Mouse (Mus musculus) hindbrain, embryonic 11.5 days (tissue): ENCODE data around the gene Akap6. TPM values are rescaled to one million over a fixed set of nuclear protein-coding genes. Genes with fewer than 3 reads are reported as not detected.

Source experiments
- ATAC-seq: fragments of 200-750 bp; cut with Nextera tagmentation; 2 replicates; pipeline ENCODE4 v1.8.0; 2017; ENCODE audit warnings: mild to moderate bottlenecking, moderate TSS enrichment, moderate library complexity; ENCODE audit not compliant: low FRiP score
- DNase-seq: peaks from one replicate; pipeline ENCODE4 v3.0.0-alpha.2; 2015; ENCODE audit warnings: low spot score
- H3K27ac ChIP-seq: fragments of 300-500 bp; sonication (generic); 2 replicates; pipeline ENCODE4 v1.5.1; 2014; ENCODE audit warnings: mild to moderate bottlenecking, low read depth, low read length
- H3K27me3 ChIP-seq: fragments of 300-500 bp; sonication (generic); 2 replicates; pipeline ENCODE4 v1.6.1; 2014; ENCODE audit warnings: mild to moderate bottlenecking, low read length, moderate library complexity, mixed read lengths; ENCODE audit not compliant: control insufficient read depth, insufficient read depth
- H3K36me3 ChIP-seq: fragments of 300-500 bp; sonication (generic); 2 replicates; pipeline ENCODE4 v1.6.1; 2014; ENCODE audit warnings: mild to moderate bottlenecking, low read length, moderate library complexity, mixed read lengths; ENCODE audit not compliant: control insufficient read depth, insufficient read depth
- H3K4me1 ChIP-seq: fragments of 300-500 bp; sonication (generic); replicated peaks from 2 replicates; pipeline ENCODE4 v1.6.1; 2014; ENCODE audit warnings: low read length, mixed read lengths; ENCODE audit not compliant: control insufficient read depth, insufficient read depth
- H3K4me2 ChIP-seq: fragments of 300-500 bp; sonication (generic); replicated peaks from 2 replicates; pipeline ENCODE4 v1.6.1; 2014; ENCODE audit warnings: mild to moderate bottlenecking, low read depth, low read length
- H3K4me3 ChIP-seq: fragments of 300-500 bp; sonication (generic); 2 replicates; pipeline ENCODE4 v1.5.1; 2014; ENCODE audit warnings: low read depth, low read length
- H3K9ac ChIP-seq: fragments of 300-500 bp; sonication (generic); 2 replicates; pipeline ENCODE4 v1.6.1; 2014; ENCODE audit warnings: low read depth, low read length
- H3K9me3 ChIP-seq: fragments of 300-500 bp; sonication (generic); 2 replicates; pipeline ENCODE4 v1.6.1; 2016; ENCODE audit warnings: low read length; ENCODE audit not compliant: control insufficient read depth
- WGBS: fragments of 180-500 bp; shearing (Covaris S2); extraction: QIAGEN DNeasy Blood & Tissue Kit; methylation state at CpG from one replicate; pipeline ENCODE4 v1.1.7; 2014; 5-methylcytosine and 5-hydroxymethylcytosine counted together
- polyA plus RNA-seq: library from polyadenylated mRNA; unstranded; fragments of >200 nt; fragmentation: Nextera tagmentation; extraction: Ambion mirVana; gene quantifications from 2 replicates; pipeline ENCODE4 v1.2.1, GENCODE M21; 2014

The Akap6 gene
- polyA plus RNA-seq, 1 experiment from 2014 or later: 35.7 TPM

DNA sequence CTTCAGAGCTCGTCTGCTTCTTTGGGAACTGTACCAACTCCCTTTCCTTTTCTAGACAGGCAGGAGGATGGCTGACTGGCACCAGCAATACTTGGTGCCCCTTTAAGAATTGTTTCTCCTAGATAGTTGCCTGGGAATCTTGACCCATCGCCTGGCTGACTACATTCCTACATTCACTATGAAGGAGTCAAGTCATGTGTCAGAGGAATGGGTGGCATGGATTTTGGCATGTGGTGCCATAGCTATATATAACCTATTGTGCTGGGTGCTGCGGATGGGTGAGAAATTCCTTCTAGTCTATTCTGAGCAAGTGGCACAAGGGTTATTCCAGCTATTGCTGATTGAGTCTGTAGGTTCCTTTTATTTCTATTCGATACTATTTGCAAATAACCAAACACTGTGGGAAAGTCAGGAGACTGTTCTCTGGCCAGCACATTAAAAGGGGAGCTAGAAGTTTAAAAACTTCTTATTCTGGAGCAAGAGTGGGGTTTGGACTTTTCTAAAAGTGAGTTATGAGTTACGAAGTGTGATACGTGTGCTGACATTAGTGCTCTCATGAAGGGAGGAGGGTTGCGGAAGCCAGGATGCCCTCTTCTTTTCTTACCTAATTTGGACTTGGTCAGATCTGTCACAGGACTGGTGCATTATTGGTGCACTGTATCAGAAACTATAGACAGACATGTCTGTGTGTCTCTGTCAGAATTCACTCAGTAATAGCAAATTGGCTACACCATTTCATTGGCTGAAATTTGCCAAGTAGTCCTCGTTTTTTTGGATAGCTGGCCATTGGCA is 178.0 kb downstream of the Akap6 start:
- ATAC-seq (no peak), DNase-seq (no peak)
- no peak overlapping the region for H3K9ac ChIP-seq
- H3K4me3 ChIP-seq: no peak overlapping the region
- no peaks in the 10 kb centered on the region for H3K36me3 ChIP-seq
- H3K27me3 ChIP-seq: no peaks in the 10 kb centered on the region
- no peaks in the 10 kb centered on the region for H3K4me1 ChIP-seq
- 89% methylated on average over 8 of the region's 8 CpGs for WGBS
- H3K27ac ChIP-seq: no peak overlapping the region
- no peaks in the 10 kb centered on the region for H3K9me3 ChIP-seq
- H3K4me2 ChIP-seq: no peak overlapping the region

DNA sequence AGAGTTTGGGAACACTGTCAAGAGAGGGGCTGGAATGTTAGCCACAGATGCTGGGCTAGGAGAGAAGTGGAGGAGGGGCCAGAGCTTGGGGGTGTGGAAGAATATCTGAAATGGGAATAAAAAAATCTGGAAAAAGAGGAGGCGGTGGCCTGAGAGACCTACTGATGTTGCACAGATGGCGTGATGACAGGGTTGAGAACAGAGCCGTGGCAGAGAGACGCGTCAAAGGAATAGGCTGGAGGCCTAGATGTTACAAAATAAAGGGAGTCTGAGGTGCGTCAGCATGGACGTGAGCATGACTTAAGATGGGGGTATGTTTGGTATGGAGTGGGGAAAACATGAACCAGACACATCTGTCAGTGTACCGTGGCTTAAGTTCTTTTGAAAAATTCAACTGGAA is 180.1 kb downstream of the Akap6 start:
- ATAC-seq: no peak
- 90% methylated on average over 8 of the region's 8 CpGs for WGBS
- no peak overlapping the region for H3K9ac ChIP-seq
- H3K27ac ChIP-seq: no peak overlapping the region
- H3K4me3 ChIP-seq: no peak overlapping the region
- no peak overlapping the region for H3K4me2 ChIP-seq
- no peak for DNase-seq
- no peaks in the 10 kb centered on the region for H3K4me1 ChIP-seq
- no peaks in the 10 kb centered on the region for H3K27me3 ChIP-seq
- H3K9me3 ChIP-seq: no peaks in the 10 kb centered on the region
- H3K36me3 ChIP-seq: no peaks in the 10 kb centered on the region

DNA sequence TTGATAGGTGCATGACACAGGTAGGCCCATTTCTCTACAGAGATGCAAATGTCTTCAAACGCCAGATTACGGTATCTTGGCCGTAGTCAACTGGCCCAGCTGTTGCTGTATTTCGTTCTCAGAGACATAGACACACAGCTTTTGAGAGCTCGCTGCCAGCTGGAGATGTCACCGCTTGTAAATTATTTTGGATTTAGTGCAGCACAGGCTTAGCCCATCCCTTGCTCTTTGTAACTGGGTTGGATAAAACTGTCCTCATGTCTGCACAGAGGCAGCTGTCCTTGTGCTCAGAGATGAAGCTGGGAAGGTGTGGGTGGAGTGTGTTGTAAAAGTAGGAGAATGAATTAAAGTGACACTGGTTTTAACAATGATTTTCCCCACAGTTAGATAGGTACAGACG is 193.3 kb downstream of the Akap6 start:
- no peaks in the 10 kb centered on the region for H3K27me3 ChIP-seq
- DNase-seq (no peak), ATAC-seq (no peak)
- no peaks in the 10 kb centered on the region for H3K36me3 ChIP-seq
- no peak overlapping the region for H3K4me2 ChIP-seq
- no peaks in the 10 kb centered on the region for H3K4me1 ChIP-seq
- no peak overlapping the region for H3K9ac ChIP-seq
- H3K9me3 ChIP-seq: no peaks in the 10 kb centered on the region
- no peak overlapping the region for H3K27ac ChIP-seq
- WGBS: 91% methylated on average over 7 of the region's 7 CpGs
- no peak overlapping the region for H3K4me3 ChIP-seq

- DNase-seq (no peak), ATAC-seq (no peak)
- 83% methylated on average over 11 of the region's 11 CpGs for WGBS
- no peak overlapping the region for H3K27ac ChIP-seq
- no peaks in the 10 kb centered on the region for H3K36me3 ChIP-seq
- H3K9me3 ChIP-seq: no peaks in the 10 kb centered on the region
- no peaks in the 10 kb centered on the region for H3K4me1 ChIP-seq
- no peaks in the 10 kb centered on the region for H3K27me3 ChIP-seq
- no peak overlapping the region for H3K9ac ChIP-seq
- H3K4me3 ChIP-seq: no peak overlapping the region
- no peak overlapping the region for H3K4me2 ChIP-seq
Observed at GRCm38 (mm10) chr12:52893656-52894405, 194.6 kb downstream of the Akap6 start.

DNA sequence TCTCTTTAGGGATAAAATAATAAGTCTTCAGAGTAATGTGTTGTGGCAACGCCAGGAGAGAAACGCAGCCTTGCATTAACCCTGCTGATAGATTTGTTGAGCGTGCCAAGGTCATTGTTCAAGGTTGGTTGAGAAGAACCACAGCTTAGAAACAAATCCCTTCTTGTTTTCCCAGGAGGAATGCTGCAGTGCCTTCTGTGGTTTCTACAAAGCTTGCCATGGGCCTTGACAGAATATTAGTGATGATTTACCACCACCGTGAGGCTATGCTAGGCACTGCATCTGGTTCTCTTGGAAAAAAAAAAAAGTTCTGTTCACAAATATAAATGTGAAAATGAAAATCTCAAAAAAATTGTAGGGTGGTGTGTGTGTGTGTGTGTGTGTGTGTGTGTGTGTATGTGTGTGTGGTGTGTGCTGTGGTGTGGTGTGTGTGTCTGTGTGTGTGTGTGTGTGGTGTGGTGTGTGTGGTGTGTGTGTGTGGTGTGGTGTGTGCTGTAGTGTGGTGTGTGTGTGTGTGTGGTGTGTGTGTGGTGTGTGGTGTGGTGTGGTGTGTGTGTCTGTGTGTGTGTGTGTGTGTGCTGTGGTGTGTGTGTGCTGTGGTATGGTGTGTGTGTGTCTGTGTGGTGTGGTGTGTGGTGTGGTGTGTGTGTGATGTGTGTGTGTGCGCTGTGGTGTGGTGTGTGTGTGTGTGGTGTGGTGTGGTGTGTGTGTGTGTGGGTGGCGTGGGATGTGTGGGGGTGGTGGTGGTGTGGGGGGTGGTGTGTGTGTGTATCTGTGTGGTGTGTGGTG is 196.7 kb downstream of the Akap6 start:
- Histone ChIP-seq H3K27me3 (no peaks in the 10 kb centered on the region), H3K9me3 (no peaks in the 10 kb centered on the region), H3K36me3 (no peaks in the 10 kb centered on the region), H3K27ac (no peak overlapping the region), H3K4me3 (no peak overlapping the region), H3K4me2 (no peak overlapping the region), H3K4me1 (no peaks in the 10 kb centered on the region), H3K9ac (no peak overlapping the region)
- 44% methylated on average over 5 of the region's 6 CpGs for WGBS
- ATAC-seq (peak; percentile 49; the same call in 1 of the 2 replicates), DNase-seq (peak; percentile 58)

DNA sequence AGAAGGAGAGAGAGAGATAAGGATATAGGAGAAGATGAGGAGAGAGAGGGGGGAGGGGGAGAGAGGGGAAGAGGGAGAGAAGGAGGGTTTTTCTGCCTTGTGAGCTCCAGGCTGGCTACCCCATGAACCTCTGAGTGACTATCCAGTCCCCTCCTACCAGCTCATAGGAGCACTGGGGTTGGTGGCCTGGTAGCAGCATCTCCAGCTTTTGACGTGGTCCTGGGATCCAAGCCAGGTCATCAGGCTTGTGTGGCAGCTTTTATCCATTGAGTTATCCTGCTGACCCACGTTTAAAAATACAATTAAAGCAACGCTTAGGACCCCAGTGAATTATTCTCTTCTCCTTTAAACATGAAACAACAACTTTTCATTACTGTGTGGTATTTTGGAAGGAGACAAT is 197.6 kb downstream of the Akap6 start:
- Histone ChIP-seq H3K27me3 (no peaks in the 10 kb centered on the region), H3K4me3 (no peak overlapping the region), H3K4me2 (no peak overlapping the region), H3K9ac (no peak overlapping the region), H3K27ac (no peak overlapping the region), H3K36me3 (no peaks in the 10 kb centered on the region), H3K9me3 (no peaks in the 10 kb centered on the region), H3K4me1 (no peaks in the 10 kb centered on the region)
- 67% methylated on average over 3 of the region's 3 CpGs for WGBS
- ATAC-seq (no peak), DNase-seq (no peak)

GRCm38 (mm10) chr12:52898130-52898529 is 198.9 kb downstream of the Akap6 start:
- ATAC-seq (no peak), DNase-seq (no peak)
- Histone ChIP-seq H3K27me3 (no peaks in the 10 kb centered on the region), H3K4me3 (no peak overlapping the region), H3K4me1 (no peaks in the 10 kb centered on the region), H3K27ac (no peak overlapping the region), H3K36me3 (no peaks in the 10 kb centered on the region), H3K9ac (no peak overlapping the region), H3K4me2 (no peak overlapping the region), H3K9me3 (no peaks in the 10 kb centered on the region)
- 93% methylated on average over 10 of the region's 10 CpGs for WGBS

GRCm38 (mm10) chr12:52904046-52904445 is 204.9 kb downstream of the Akap6 start:
- no peak overlapping the region for H3K4me2 ChIP-seq
- 83% methylated on average over 5 of the region's 5 CpGs for WGBS
- H3K36me3 ChIP-seq: no peaks in the 10 kb centered on the region
- H3K4me1 ChIP-seq: no peaks in the 10 kb centered on the region
- no peaks in the 10 kb centered on the region for H3K27me3 ChIP-seq
- H3K27ac ChIP-seq: no peak overlapping the region
- H3K4me3 ChIP-seq: no peak overlapping the region
- ATAC-seq: no peak
- no peaks in the 10 kb centered on the region for H3K9me3 ChIP-seq
- no peak overlapping the region for H3K9ac ChIP-seq
- no peak for DNase-seq
